Mouse (Mus musculus): ENCODE results near the gene Cby3.

The Cby3 gene

DNA sequence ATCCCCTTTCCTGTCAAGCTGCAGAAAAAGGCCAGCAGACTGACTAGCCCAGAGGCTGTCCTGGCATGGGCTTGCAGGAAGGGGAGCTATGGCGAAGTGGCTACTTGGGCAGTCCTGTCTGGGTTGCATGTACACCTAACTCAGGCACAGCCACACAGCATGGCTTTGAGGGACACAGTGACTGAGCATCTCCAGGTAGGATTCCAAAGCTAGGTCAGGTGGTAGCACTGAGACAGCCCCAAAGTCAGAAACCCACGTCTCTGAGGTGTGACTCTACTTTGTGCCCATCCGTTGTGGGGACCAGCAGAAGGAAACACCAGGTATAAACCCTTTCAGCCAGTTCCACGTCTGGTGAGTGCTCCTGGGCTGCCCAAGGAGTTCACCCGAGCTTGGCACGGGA is 39.0 kb downstream of the Cby3 start:
- WGBS, result 87% methylated on average over 6 of the region's 6 CpGs

DNA sequence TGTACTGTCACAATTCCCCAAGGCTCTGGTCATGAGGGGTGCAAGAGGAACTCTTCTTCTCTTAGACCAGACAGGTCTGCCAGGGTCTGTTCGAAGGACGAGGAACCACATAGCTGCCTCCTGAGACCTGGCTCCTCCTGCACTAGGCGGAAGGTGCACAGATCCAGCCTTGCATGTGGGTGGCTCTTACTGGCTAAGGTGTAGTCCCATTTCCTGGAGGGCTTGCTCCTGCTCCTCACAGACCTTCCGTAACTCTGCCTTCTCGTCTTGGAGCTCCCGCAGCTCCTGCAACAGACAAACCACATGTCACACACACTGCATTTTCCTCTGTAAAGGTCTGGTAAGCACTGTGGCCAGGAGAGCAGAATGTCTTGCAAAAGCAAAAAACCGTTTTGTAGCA is 40.5 kb downstream of the Cby3 start:
- WGBS, result 86% methylated on average over 7 of the region's 7 CpGs

DNA sequence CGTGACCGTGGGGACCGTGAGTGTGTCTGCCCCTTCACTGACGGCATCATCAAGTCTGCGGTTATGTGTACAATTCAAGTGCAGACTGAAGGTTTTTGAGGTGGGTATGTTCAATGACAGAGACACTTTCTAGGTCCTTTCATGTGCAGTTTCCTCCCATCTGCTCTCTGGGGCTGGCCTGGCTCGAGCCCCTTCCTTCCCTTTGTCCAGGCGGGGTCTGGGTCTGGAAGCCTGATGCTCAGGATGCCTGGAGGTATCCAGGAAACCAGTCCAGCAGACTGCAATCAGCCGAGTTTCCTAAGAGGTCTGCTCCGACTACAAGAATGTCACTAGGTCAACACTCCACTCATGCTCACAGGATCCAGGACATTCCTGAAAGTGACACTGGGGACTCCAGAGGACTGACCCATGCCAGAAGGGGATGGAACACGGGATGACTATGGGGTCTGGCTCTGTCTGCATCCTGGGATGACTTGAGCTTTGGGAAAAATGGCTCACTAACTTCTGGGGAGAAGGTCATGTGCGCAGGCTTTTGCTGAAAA is 42.6 kb downstream of the Cby3 start:
- 80% methylated on average over 11 of the region's 11 CpGs for WGBS

DNA sequence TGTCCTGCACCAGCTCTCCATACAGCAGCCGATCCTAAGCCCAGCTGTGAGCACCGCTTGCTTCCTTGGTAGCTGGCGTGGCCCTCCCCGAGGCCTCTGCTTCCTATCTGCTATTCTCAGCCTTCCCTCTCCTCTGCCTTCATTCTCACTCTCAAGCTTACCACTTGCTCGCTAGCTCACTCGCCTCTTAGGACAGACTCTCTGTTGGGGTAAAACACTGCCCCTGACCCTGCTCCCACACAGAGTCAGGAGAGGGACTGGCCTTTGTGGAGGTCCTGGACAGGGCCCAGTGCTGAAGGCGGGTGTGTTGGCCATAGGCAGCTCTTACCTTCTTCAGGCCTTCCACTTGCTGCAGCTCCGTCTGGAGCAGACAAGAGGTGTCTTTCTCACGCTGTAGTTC is 43.1 kb downstream of the Cby3 start:
- 75% methylated on average over 9 of the region's 9 CpGs for WGBS

DNA sequence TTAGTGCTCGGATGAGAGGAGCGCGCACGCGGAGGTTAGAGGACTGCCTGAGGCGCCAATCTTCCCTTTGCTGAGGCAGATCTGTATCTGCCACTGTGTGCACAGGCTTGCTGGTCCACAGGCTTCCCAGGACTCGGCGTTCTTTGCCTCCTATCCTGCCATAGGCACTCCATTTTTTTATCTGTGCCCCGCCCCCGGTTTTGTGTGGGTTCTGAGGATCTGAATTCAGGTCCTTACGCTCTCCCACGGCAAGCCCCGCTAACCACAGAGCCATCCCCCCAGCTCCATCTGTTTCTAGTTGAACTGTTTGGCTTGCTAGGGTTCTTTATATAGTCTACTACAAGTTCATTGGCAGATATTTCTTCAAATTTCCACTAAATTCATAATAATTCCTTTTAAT is 44.5 kb downstream of the Cby3 start:
- 82% methylated on average over 13 of the region's 13 CpGs for WGBS

DNA sequence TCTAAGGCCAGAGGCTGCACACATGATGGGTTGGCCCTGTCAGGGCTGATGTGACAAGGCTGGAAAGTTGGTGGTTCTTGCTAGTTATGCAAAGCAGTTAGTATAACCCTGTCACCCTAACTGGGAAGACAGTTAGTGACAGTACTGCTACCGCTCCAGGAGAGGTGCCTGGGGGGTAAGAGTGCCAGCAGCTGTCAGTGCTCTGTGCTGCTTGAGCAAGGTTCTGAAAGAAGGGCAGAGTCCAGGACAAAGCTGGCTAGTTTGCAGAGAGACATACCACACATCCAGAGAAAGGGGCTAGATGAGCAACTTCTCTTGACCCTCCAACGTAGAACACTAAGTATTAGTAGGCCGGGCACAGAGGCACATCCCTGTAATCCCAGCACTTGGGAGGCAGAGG is 48.2 kb downstream of the Cby3 start:
- WGBS, result 95% methylated on average over 3 of the region's 3 CpGs

DNA sequence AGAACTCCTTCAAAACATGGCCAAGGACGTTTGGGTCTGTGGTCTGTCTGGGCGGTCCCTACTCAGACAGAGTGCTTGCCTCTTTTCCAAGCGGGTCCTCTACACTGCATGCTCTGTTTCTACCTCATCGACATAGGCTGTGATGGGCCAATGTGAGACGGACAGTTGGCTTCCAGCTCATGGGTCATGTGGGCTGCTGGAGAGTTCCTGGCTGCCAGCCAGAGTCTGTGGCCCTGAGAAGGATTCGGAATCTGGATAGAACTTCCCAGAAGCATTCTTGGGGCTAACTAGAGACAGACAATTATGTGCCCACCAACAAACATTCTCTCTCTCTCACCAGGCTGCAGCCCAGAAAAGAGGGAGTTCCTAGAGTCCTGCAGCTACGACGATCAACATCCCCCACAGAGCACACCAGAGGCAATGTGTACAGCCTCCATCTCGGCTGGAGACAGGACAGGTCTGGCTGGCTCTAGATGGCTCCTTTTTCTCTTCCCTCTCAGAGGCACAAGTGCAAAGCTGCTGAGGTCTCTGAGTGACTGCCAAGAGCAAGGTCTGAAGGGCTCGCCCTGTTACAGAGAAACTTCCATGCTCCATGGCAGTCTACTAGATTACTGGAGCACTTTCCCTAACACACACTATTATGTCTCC is 49.2 kb downstream of the Cby3 start:
- WGBS, result 65% methylated on average over 10 of the region's 10 CpGs

DNA sequence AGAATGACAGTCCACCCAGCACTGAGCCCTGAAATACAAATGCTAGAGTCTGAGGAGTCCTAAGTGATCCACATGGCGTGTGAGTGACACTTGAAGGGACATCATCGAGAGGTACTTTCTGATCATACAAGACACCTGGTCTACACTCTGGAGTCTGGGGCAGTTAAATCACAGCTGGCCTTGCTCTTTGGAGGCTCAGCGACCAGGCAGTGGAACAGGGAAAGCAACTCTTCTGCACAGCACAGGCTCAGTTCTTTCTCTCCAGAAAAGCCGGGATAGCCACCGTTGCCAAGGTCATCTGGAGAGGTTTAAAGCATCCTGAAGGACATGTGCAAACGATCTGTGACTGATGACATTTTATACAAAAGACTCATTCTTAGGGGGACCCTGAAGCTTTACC is 53.0 kb downstream of the Cby3 start:
- 72% methylated on average over 6 of the region's 6 CpGs for WGBS

Data from cerebral cortex, adult 2 months (tissue).